In genomic region chr7:126356793-126357591, GRCm38 (mm10) we compare ENCODE assay signal across 12 mouse cellular contexts. TPM values are rescaled to one million over a fixed set of nuclear protein-coding genes. Genes with fewer than 3 reads are reported as not detected.
DNase-seq lines count a peak whose midpoint lies in the region; ATAC-seq and TF ChIP-seq lines count a peak whose summit lies in the region.
"Had no signal": no experiment of that assay in that cellular context is flagged by ENCODE, and none has a peak within 500 bp of the region (broad histone marks: within the 10 kb centered on the region; RNA-seq: fewer than 3 reads in every experiment).

No protein-coding gene starts in this region.

- peak; percentile 29 to 33; a peak in 2 of 4 replicates for ATAC-seq in hematopoietic stem cell, adult 5-6 weeks (replicated peaks in 1 of 2; ENCODE audit: insufficient read depth in 1 of 2, low FRiP score in 2 of 2, low TSS enrichment in 1 of 2, low read depth in 1 of 2, poor library complexity in 2 of 2, severe bottlenecking in 2 of 2)
- ATAC-seq in megakaryocyte progenitor cell, adult 5-6 weeks (replicated peaks; ENCODE audit: poor library complexity): peak; percentile 63
- ATAC-seq: midbrain, embryonic 15.5 days had no signal

- no peaks in the 10 kb centered on the region; the same call in 1 of the 2 replicates for H3K79me2 ChIP-seq in MEL (ENCODE audit: control insufficient read depth, insufficient read depth, low read length, poor library complexity)

- peak; percentile 68 for DNase-seq in CD4-positive helper T cell, adult 2 months (ENCODE audit: low read depth, low spot score)
- DNase-seq in MEL (ENCODE audit: low read depth, low spot score): peak; percentile 95
- no peak for DNase-seq in left cerebral cortex, postnatal 25 days (ENCODE audit: low spot score in 2 of 2)
- no peak for DNase-seq in cerebellum, adult 9-10 months
- no peak for DNase-seq in cerebellum, postnatal 4 days (ENCODE audit: low spot score in 2 of 2)
- DNase-seq in gastrocnemius, adult 8-10 months (ENCODE audit: low spot score in 2 of 2): no peak
- DNase-seq: cerebellum, adult 18-20 months; kidney, adult 18-20 months had no signal

- no peak for TF ChIP-seq RAD21 in MEL (IDR thresholded peaks at IDR 0.05; ENCODE audit: low read depth, low read length)

- H3K4me1 ChIP-seq in MEL (ENCODE audit: control insufficient read depth in 1 of 2, insufficient read depth in 2 of 2, low read length in 2 of 2): peaks cover 5 to 37% of the 10 kb centered on the region in 2 experiments
- H3K4me1 ChIP-seq: embryonic facial prominence, embryonic 15.5 days had no signal

- TF ChIP-seq CTCF in MEL (IDR thresholded peaks at IDR 0.05 in 2 of 3, conservative IDR thresholded peaks at IDR 0.05 in 1 of 3; ENCODE audit: control insufficient read depth in 1 of 3, insufficient read depth in 1 of 3, low read depth in 2 of 3, low read length in 3 of 3, poor library complexity in 1 of 3, severe bottlenecking in 1 of 3): no peak

- peak overlapping the region; percentile 99 for H3K27ac ChIP-seq in MEL (ENCODE audit: control insufficient read depth, low read depth, low read length)
- H3K27ac ChIP-seq: embryonic facial prominence, embryonic 15.5 days; midbrain, embryonic 15.5 days had no signal

- peak; percentile 80 to 99 for TF ChIP-seq EP300 in MEL (IDR thresholded peaks at IDR 0.05; ENCODE audit: low read depth in 1 of 2, low read length in 2 of 2)

- H3K4me3 ChIP-seq in MEL (ENCODE audit: control insufficient read depth in 1 of 2, insufficient read depth in 1 of 2, low read depth in 2 of 2, low read length in 2 of 2): peak overlapping the region; percentile 47 to 48
- H3K4me3 ChIP-seq: embryonic facial prominence, embryonic 15.5 days; midbrain, embryonic 15.5 days had no signal

- no peaks in the 10 kb centered on the region for H3K27me3 ChIP-seq in MEL (ENCODE audit: control insufficient read depth in 1 of 2, insufficient read depth in 2 of 2, low read length in 2 of 2)
- H3K27me3 ChIP-seq: embryonic facial prominence, embryonic 15.5 days; midbrain, embryonic 15.5 days had no signal

- intact Hi-C loops in left cerebral cortex, postnatal 25 days (cut with DNase I): no loop called here

- TF ChIP-seq POLR2A in MEL (IDR thresholded peaks at IDR 0.05; ENCODE audit: control insufficient read depth in 1 of 2, insufficient read depth in 1 of 2, low read depth in 1 of 2, low read length in 2 of 2, poor library complexity in 1 of 2): peak in 1 of 2 experiments; percentile 60; a peak in 3 of 4 replicates

- H3K9ac ChIP-seq in MEL (ENCODE audit: control insufficient read depth, low read depth, low read length, poor library complexity, severe bottlenecking): peak overlapping the region; percentile 82
- H3K9ac ChIP-seq: embryonic facial prominence, embryonic 15.5 days; midbrain, embryonic 15.5 days had no signal

- H3K9me3 ChIP-seq in MEL (replicated peaks; ENCODE audit: insufficient read depth, low read length): no peaks in the 10 kb centered on the region
- H3K9me3 ChIP-seq: embryonic facial prominence, embryonic 15.5 days; midbrain, embryonic 15.5 days had no signal

- peaks cover 0 to 23% of the 10 kb centered on the region in 2 experiments; a peak in 2 of 4 replicates for H3K36me3 ChIP-seq in MEL (ENCODE audit: control insufficient read depth in 1 of 2, insufficient read depth in 2 of 2, low read length in 2 of 2)
- H3K36me3 ChIP-seq: embryonic facial prominence, embryonic 15.5 days; midbrain, embryonic 15.5 days had no signal

TF ChIP-seq in MEL, 35 proteins besides CTCF, POLR2A, EP300 and RAD21 (continues in another document):
- no peak for TF ChIP-seq NRF1 (IDR thresholded peaks at IDR 0.05; ENCODE audit: insufficient read depth, low read depth, low read length, poor library complexity, severe bottlenecking)
- peak; percentile 98 for TF ChIP-seq TCF12 (IDR thresholded peaks at IDR 0.05; ENCODE audit: low read depth, low read length)
- TF ChIP-seq RCOR1 (IDR thresholded peaks at IDR 0.05; ENCODE audit: low read depth, low read length): peak; percentile 89
- TF ChIP-seq E2F4 (IDR thresholded peaks at IDR 0.05; ENCODE audit: borderline replicate concordance, low read depth, low read length): no peak
- peak; percentile 51; the same call in 1 of the 2 replicates for TF ChIP-seq ZMIZ1 (IDR thresholded peaks at IDR 0.05; ENCODE audit: low read depth, low read length)
- no peak for TF ChIP-seq ZKSCAN1 (IDR thresholded peaks at IDR 0.05; ENCODE audit: low read depth, low read length)
- TF ChIP-seq TAL1 (IDR thresholded peaks at IDR 0.05; ENCODE audit: low read length): peak; percentile 93
- peak; percentile 99 for TF ChIP-seq MAZ (IDR thresholded peaks at IDR 0.05; ENCODE audit: low read depth, low read length)
- no peak for TF ChIP-seq POLR2AphosphoS2 (IDR thresholded peaks at IDR 0.05; ENCODE audit: low read length)
- TF ChIP-seq POLR2AphosphoS5 (IDR thresholded peaks at IDR 0.05; ENCODE audit: borderline replicate concordance, low read depth, low read length): no peak
- 0 out of 2 replicates have a peak, but pooled peaks have one; percentile 34 for TF ChIP-seq GABPA (IDR thresholded peaks at IDR 0.05; ENCODE audit: low read depth, low read length)
- peak; percentile 70 for TF ChIP-seq ELF1 (IDR thresholded peaks at IDR 0.05; ENCODE audit: low read depth, low read length)
- TF ChIP-seq ZNF384 (IDR thresholded peaks at IDR 0.05; ENCODE audit: low read depth, low read length): 0 out of 2 replicates have a peak, but pooled peaks have one; percentile 36
- peak; percentile 78 for TF ChIP-seq BHLHE40 (IDR thresholded peaks at IDR 0.05; ENCODE audit: borderline replicate concordance, low read depth, low read length)
- peak; percentile 87 for TF ChIP-seq MXI1 (IDR thresholded peaks at IDR 0.05; ENCODE audit: low read depth, low read length)
- no peak; the same call in none of the 2 replicates for TF ChIP-seq TBP (IDR thresholded peaks at IDR 0.05; ENCODE audit: low read depth, low read length)
- peak; percentile 61 for TF ChIP-seq HCFC1 (IDR thresholded peaks at IDR 0.05; ENCODE audit: low read depth, low read length)
- TF ChIP-seq SIN3A (IDR thresholded peaks at IDR 0.05; ENCODE audit: low read length): peak; percentile 91
- TF ChIP-seq SMC3 (IDR thresholded peaks at IDR 0.05; ENCODE audit: low read depth, low read length): no peak; the same call in 1 of the 2 replicates
- no peak for TF ChIP-seq ZC3H11A (IDR thresholded peaks at IDR 0.05; ENCODE audit: low read depth, low read length)
- peak; percentile 93 for TF ChIP-seq GATA1 (IDR thresholded peaks at IDR 0.05; ENCODE audit: low read depth, low read length)
- TF ChIP-seq MYC (IDR thresholded peaks at IDR 0.05; ENCODE audit: low read depth, low read length): 0 out of 2 replicates have a peak, but pooled peaks have one; percentile 24
- peak; percentile 99 for TF ChIP-seq JUND (IDR thresholded peaks at IDR 0.05; ENCODE audit: low read depth, low read length)
- TF ChIP-seq USF1 (IDR thresholded peaks at IDR 0.05; ENCODE audit: low read depth, low read length): peak; percentile 43; the same call in 1 of the 2 replicates
- no peak for TF ChIP-seq USF2 (IDR thresholded peaks at IDR 0.05; ENCODE audit: borderline replicate concordance in 1 of 2, insufficient read depth in 1 of 2, low read depth in 1 of 2, low read length in 2 of 2)
- no peak for TF ChIP-seq UBTF (IDR thresholded peaks at IDR 0.05; ENCODE audit: borderline replicate concordance, insufficient read depth, low read depth, low read length)
- peak; percentile 30; the same call in 1 of the 2 replicates for TF ChIP-seq CHD1 (IDR thresholded peaks at IDR 0.05; ENCODE audit: low read depth, low read length)
- TF ChIP-seq NELFE (IDR thresholded peaks at IDR 0.05; ENCODE audit: low read depth, low read length): peak; percentile 55

RNA-seq across cellular contexts. Expression of gene Lat, which starts 12.4 kb away (rescaled TPM):
- total RNA-seq in MEL (2012; rRNA removed): 0.62 and 0.75 TPM in 2 replicates
- 1 to 10 TPM in 1 of 2 experiments, not detected in 1; 1.2 TPM for polyA plus RNA-seq in MEL (2012; ENCODE audit: insufficient read depth in 1 of 2, insufficient read length in 2 of 2, low read depth in 1 of 2, low replicate concordance in 2 of 2, missing spikeins in 1 of 2)
- 31.5 and 51.5 TPM in 2 replicates for total RNA-seq in hematopoietic stem cell, adult 5-6 weeks (2017)
- total RNA-seq in megakaryocyte progenitor cell, adult 5-6 weeks (2015): 0.35 and 2.8 TPM in 2 replicates
- total RNA-seq in megakaryocyte progenitor cell, adult 5-6 weeks (2017): 1.0 and 1.6 TPM in 2 replicates
- total RNA-seq in left cerebral cortex, postnatal 25 days (2021): under 1 TPM; 0.64 to 0.76 TPM
- under 1 TPM in 1 of 4 experiments, not detected in 3; 0.43 TPM for total RNA-seq in gastrocnemius, adult 8-10 months (2022)

RNA-seq across cellular contexts. Expression of gene Spns1, which starts 20.3 kb away (rescaled TPM):
- total RNA-seq in MEL (2012; rRNA removed): 28.9 and 33.3 TPM in 2 replicates
- 10 to 100 TPM in 1 of 2 experiments, not detected in 1; 81.6 TPM for polyA plus RNA-seq in MEL (2012; ENCODE audit: insufficient read depth in 1 of 2, insufficient read length in 2 of 2, low read depth in 1 of 2, low replicate concordance in 2 of 2, missing spikeins in 1 of 2)
- 8.6 and 11.3 TPM in 2 replicates for total RNA-seq in hematopoietic stem cell, adult 5-6 weeks (2017)
- 8.3 and 8.4 TPM in 2 replicates for total RNA-seq in megakaryocyte progenitor cell, adult 5-6 weeks (2015)
- 8.4 and 16.2 TPM in 2 replicates for total RNA-seq in megakaryocyte progenitor cell, adult 5-6 weeks (2017)
- total RNA-seq in left cerebral cortex, postnatal 25 days (2021): 10 to 100 TPM; 87.9 to 97.7 TPM
- total RNA-seq in gastrocnemius, adult 8-10 months (2022): 10 to 100 TPM; 22.7 to 23.9 (median 22.8) TPM

RNA-seq across cellular contexts. Expression of gene Nfatc2ip, which starts 39.5 kb away (rescaled TPM):
- total RNA-seq in MEL (2012; rRNA removed): 6.3 and 7.9 TPM in 2 replicates
- polyA plus RNA-seq in MEL (2012; ENCODE audit: insufficient read depth in 1 of 2, insufficient read length in 2 of 2, low read depth in 1 of 2, low replicate concordance in 2 of 2, missing spikeins in 1 of 2): 10 to 100 TPM in 1 of 2 experiments, not detected in 1; 13.0 TPM
- total RNA-seq in hematopoietic stem cell, adult 5-6 weeks (2017): 13.6 and 14.4 TPM in 2 replicates
- total RNA-seq in megakaryocyte progenitor cell, adult 5-6 weeks (2015): 11.4 and 12.2 TPM in 2 replicates
- 14.9 and 15.3 TPM in 2 replicates for total RNA-seq in megakaryocyte progenitor cell, adult 5-6 weeks (2017)
- 1 to 10 TPM; 5.4 to 6.5 TPM for total RNA-seq in left cerebral cortex, postnatal 25 days (2021)
- 1 to 10 TPM; 2.1 to 4.3 (median 3.0) TPM for total RNA-seq in gastrocnemius, adult 8-10 months (2022)

RNA-seq across cellular contexts. Expression of gene Cd19, which starts 57.7 kb away (rescaled TPM):
- not detected in 2 replicates for total RNA-seq in MEL (2012; rRNA removed)
- polyA plus RNA-seq in MEL (2012; ENCODE audit: insufficient read depth in 1 of 2, insufficient read length in 2 of 2, low read depth in 1 of 2, low replicate concordance in 2 of 2, missing spikeins in 1 of 2): not detected
- not detected in 2 replicates for total RNA-seq in hematopoietic stem cell, adult 5-6 weeks (2017)
- total RNA-seq in megakaryocyte progenitor cell, adult 5-6 weeks (2015): not detected in 2 replicates
- not detected in 2 replicates for total RNA-seq in megakaryocyte progenitor cell, adult 5-6 weeks (2017)
- total RNA-seq in left cerebral cortex, postnatal 25 days (2021): not detected
- total RNA-seq in gastrocnemius, adult 8-10 months (2022): not detected
- polyA plus RNA-seq: midbrain, embryonic 15.5 days had no signal

Comparison
In these comparisons a context has a peak if more than half of its experiments do, and no peak if none do; other contexts are left out.
1. DNase-seq: peak in CD4-positive helper T cell, adult 2 months (single experiment) and MEL (single experiment); none in left cerebral cortex, postnatal 25 days (0 of 2), cerebellum, adult 9-10 months (single experiment), cerebellum, postnatal 4 days (0 of 2) and gastrocnemius, adult 8-10 months (0 of 2).